Mouse (Mus musculus) mesoderm, embryonic 11.5 days (tissue): ENCODE measurements at regions not wholly inside any gene's neighbourhood (a gene's known extent, or its start where the extent isn't known, plus 50 kb on each side); places are given as distances from the start of the nearest gene placed in this dataset.

Experiments used
- DNase-seq: peaks from one replicate; pipeline ENCODE4 v3.0.0-alpha.2; 2012; ENCODE audit warnings: low read depth, low spot score

- peak; percentile 75 for DNase-seq
Observed at GRCm38 (mm10) chr1:14513662-14514061, 1579.5 kb downstream of the 4930444P10Rik start.

- no peak for DNase-seq
Observed at GRCm38 (mm10) chr1:14512481-14513285, 1580.4 kb downstream of the 4930444P10Rik start.

DNA sequence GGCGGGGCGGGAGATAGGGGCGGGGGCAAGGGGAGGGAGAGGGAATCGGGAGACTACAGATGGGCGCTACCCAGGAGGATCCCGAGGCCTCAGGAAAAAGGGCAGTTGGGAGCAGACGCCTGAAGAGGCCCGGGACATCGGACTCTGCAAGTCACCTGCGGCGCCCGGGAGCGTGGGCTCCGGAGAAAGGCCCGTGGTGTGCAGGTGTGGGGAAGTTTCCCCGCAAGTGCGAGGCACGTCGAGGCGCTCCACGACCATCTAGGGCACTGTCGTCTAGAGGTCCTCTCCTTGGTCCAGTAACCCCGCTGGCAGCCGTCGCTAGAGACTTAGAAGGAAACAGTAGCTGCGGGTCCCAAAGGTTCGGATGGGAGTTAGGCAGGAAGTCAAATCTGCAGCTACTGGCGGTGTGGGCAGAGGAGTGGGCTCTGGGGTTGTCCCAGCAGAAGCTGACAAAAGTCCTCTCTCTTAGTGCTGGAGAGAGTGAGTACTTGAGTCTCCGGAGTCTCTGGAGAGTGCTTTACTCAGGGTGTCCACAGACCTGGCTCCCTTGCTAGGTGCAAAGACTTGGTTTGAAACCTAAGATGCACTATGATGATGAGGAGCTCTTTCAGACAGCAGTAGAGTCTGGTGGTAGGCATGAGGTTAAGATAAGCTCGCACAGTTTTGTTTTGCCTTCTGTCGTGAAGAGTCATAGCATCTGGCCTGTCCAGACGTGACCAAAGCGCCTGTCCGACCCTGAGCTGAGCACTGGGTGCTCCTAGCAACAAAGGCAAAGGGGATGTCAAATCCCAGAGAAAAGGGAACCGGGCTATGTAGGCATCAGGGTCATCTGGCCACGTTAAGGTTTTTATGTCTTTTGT, 1586.1 kb downstream of the 4930444P10Rik start:
- DNase-seq: no peak

GRCm38 (mm10) chr1:14506201-14506830, 1586.8 kb downstream of the 4930444P10Rik start:
- DNase-seq: peak; percentile 82

- DNase-seq: no peak
Observed at GRCm38 (mm10) chr1:14505741-14506140, 1587.4 kb downstream of the 4930444P10Rik start.

DNA sequence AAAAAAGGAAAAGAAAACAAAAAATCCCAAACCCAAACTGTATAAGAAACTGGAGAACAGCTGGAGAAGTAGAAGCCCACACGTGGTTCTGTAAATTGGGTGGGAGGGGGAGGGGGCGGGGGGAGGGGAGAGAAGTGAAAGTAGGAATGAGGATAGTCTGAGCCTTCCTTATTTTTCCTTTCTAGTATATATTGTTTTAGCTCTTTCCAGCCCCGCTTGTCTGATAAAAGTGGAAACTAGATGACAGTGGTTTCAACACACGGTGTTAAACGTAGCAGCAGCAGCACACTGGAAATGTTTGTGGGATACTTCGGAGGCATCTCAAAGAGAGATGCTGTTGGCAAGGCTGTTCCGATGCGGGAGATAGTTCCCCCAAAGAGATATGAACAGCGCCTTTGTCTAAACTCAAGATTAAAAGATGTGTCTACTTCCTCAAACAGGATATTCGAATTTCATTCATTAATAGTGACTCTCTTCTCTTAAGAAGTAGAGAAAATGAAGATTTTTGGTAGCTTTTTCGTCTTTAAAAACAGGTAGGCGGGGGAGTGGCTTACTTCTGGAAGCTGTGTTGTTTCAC, 1588.3 kb downstream of the 4930444P10Rik start:
- no peak for DNase-seq

- DNase-seq: peak; percentile 64
Observed at GRCm38 (mm10) chr1:14503881-14504742, 1589.0 kb downstream of the 4930444P10Rik start.

DNA sequence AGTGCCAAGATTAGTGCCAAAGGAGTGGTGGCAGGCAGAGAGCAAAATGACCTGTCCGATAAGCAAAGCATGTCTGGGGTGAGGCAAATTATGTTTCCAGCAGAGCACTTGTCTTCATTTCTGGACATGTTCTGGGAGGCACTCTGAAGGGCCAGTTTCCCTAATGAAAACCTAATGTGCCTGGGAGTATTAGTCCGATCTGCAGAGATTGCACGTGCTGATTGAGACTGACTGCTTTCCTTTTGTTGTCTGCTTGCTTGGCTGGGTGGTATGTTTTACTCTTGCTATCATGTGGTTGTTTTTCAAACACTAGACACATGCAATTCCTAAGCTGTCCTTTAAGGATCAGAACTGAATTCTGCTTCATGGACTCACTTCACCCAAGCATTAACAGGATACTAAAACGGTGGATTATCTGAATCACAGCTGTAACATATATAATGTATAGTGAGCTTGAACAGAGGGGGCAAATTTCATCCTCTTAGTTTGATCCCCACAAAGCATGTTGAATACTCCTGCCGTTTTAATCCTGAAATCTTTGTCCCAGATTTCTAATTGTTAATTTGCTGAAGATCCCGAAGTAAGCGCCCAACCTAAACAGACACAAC, 1589.8 kb downstream of the 4930444P10Rik start:
- no peak for DNase-seq

- no peak for DNase-seq
Observed at GRCm38 (mm10) chr1:14499105-14499504, 1594.0 kb downstream of the 4930444P10Rik start.

DNA sequence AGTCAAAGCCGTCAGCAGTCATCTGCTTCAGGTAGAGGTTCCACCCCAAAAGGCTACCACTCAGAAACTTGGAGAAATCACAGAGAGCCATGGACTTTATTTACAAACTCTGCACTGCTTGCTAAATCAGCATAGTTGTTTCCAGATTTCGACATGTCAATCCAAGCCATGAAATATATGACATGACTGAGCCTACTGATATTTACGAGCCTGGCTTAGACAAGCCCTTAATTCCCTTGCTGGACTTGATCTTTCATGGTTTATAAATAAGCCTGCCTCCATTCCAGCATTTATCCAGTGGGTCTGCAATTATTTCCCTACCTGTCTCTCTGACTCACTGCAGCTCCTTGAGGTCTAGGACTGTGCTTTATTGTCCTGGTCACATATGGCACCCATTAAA, 1603.1 kb downstream of the 4930444P10Rik start:
- DNase-seq: no peak

- no peak for DNase-seq
Observed at GRCm38 (mm10) chr1:14487708-14488127, 1605.4 kb downstream of the 4930444P10Rik start.

- DNase-seq: no peak
Observed at GRCm38 (mm10) chr1:14485746-14486145, 1607.4 kb downstream of the 4930444P10Rik start.

DNA sequence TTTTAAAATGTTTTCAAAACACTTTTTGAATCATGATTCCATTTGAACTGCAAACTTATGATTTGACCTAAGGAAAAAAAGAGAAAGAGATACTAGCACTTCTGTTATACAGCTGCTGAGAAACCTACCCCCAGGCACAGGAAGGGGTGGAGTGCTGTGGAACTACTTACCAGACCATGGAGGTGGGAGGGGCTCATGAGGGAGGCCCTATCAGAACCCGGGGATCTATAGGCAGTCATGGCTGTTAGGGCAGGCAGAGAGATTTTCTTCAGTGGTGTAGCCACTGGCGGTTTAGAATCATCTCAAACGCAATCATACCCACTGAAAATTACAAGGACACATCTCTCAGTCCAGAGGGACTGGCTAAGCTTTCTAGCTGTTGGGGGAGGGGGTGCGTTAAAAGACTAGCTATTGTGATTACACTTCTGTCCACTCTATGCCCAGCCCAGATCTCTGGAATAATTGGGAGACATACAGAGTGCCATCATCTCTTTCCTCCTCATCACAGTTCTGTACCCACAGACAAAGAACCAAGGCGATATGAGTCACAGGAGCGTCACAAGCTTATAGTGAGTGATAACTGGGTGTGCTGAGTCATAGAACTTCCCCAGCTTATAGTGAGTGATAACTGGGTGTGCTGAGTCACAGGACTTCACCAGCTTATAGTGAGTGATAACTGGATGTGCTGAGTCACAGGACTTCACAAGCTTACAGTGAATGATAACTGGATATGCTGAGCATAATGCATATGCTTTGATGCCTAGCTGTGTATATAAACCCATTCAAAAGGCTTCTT, 1608.8 kb downstream of the 4930444P10Rik start:
- no peak for DNase-seq

DNA sequence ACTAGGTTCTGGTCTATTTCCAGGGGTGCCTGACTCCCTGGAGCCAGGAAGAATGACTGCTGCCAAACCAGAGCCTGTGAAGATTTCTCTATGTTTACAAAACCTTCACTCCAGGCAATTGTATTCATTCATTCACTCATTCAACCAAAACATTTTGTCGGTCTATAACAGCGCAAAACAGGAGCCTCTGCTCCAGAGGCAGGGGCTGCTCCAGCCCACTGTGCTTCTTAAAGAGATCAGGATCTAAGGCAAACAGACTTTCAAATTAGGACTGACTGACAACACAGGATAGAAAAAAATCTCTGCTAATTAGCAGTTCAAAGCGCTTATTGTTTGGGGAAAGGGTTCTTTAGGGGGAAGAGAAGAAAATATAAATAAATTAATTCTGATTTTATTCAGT, 1620.8 kb downstream of the 4930444P10Rik start:
- no peak for DNase-seq

GRCm38 (mm10) chr1:14471551-14471950, 1621.6 kb downstream of the 4930444P10Rik start:
- DNase-seq: no peak

DNA sequence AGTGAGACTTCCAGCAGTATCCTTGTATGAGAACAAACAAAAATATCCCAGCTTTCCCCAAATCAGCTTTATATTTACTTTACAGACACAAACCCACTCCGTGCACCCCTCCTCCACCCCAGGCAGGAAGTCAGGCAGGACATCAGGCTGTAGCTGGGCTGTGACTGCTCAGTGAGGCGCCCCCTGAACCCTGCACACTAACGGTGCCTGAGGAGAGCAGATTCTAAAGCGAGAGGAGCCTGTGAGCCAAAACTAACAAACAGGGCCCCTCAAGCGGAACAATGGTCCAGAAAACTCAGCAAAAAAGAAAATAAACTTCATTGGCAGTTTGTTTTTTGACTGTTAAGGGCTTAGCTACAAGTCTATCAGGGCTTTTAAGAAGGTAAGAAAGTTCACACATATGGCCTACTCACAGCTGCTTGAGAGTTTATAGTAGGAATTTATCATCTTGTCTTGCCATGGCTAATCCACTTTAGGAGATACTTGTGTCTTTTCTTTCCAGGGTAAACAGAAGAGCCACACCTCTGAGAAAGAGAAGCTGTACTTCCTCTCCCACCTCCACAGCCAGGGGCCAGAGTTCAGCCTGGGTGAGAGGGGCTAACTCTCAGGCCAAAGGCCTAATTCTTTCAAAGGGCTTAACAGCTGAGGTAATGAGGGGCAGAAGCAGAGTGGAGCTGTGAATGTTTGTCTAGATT, 1628.2 kb downstream of the 4930444P10Rik start:
- DNase-seq: peak; percentile 47

GRCm38 (mm10) chr1:14462496-14462895, 1630.6 kb downstream of the 4930444P10Rik start:
- no peak for DNase-seq

- DNase-seq: no peak
Observed at GRCm38 (mm10) chr1:14460811-14461210, 1632.3 kb downstream of the 4930444P10Rik start.

- DNase-seq: peak; percentile 30
Observed at GRCm38 (mm10) chr1:14429326-14429725, 1663.8 kb downstream of the 4930444P10Rik start.
